Mouse (Mus musculus) monocyte, adult 5-6 weeks (primary cell): ENCODE data around the gene Foxr1. TPM values are rescaled to one million over a fixed set of nuclear protein-coding genes. Genes with fewer than 3 reads are reported as not detected.
A peak's percentile ranks its signal among the peaks of the same experiment; 100 is the strongest.
"Not testable (repeated sequence)": the region's sequence is repeated elsewhere in the genome, so short reads cannot be mapped to it uniquely, and the experiment has no call there.

Experiments used
- ATAC-seq: fragments of 153-309, 156-312 bp; replicated peaks from 2 replicates; pipeline ENCODE4 v1.8.0; 2017; ENCODE audit warnings: mild to moderate bottlenecking; ENCODE audit not compliant: low TSS enrichment, insufficient number of reproducible peaks, severe bottlenecking, poor library complexity, low FRiP score
- total RNA-seq: library from RNA; stranded (forward); fragments of 200-1000, 200-491, 200-594 nt; gene quantifications from 3 replicates; pipeline ENCODE4 v1.2.3, GENCODE M21; 2017

The Foxr1 gene
- total RNA-seq, 1 experiment from 2014 or later, result not detected

- ATAC-seq, result no peak
Observed at GRCm38 (mm10) chr9:44418519-44419385, 22.2 kb downstream of the Foxr1 start, which contains the start of gene Ccdc84. Gene Ccdc84, minus strand, starts transcription at chr9:44418569.

- peak; percentile 97 for ATAC-seq
Observed at GRCm38 (mm10) chr9:44417892-44418363, 23.0 kb downstream of the Foxr1 start.

- no peak for ATAC-seq
Observed at GRCm38 (mm10) chr9:44417156-44417891, 23.6 kb downstream of the Foxr1 start.

- ATAC-seq, result no peak
Observed at GRCm38 (mm10) chr9:44412781-44413180, 28.2 kb downstream of the Foxr1 start.

- ATAC-seq, result no peak
Observed at GRCm38 (mm10) chr9:44412306-44412705, 28.6 kb downstream of the Foxr1 start.

GRCm38 (mm10) chr9:44411601-44412130, 29.3 kb downstream of the Foxr1 start:
- no peak for ATAC-seq

GRCm38 (mm10) chr9:44410647-44411336, 30.1 kb downstream of the Foxr1 start:
- ATAC-seq, result no peak

- ATAC-seq, result not testable (repeated sequence)
Observed at GRCm38 (mm10) chr9:44408693-44409092, 32.2 kb downstream of the Foxr1 start.

- ATAC-seq, result no peak
Observed at GRCm38 (mm10) chr9:44407752-44408097, 33.2 kb downstream of the Foxr1 start.

GRCm38 (mm10) chr9:44406906-44407751, 33.8 kb downstream of the Foxr1 start, which contains the start of the genes Rps25 and Trappc4:
Gene Rps25, plus strand, starts transcription at chr9:44407139.
Gene Trappc4, minus strand, starts transcription at chr9:44407600.
- ATAC-seq, result peak; percentile 91

- ATAC-seq, result no peak
Observed at GRCm38 (mm10) chr9:44405011-44405410, 35.9 kb downstream of the Foxr1 start.

- no peak for ATAC-seq
Observed at GRCm38 (mm10) chr9:44401081-44401480, 39.9 kb downstream of the Foxr1 start.

- ATAC-seq, result no peak
Observed at GRCm38 (mm10) chr9:44399795-44400114, 41.2 kb downstream of the Foxr1 start.

GRCm38 (mm10) chr9:44399114-44399794, 41.7 kb downstream of the Foxr1 start:
- no peak for ATAC-seq

GRCm38 (mm10) chr9:44398551-44398950, 42.4 kb downstream of the Foxr1 start:
- no peak for ATAC-seq

GRCm38 (mm10) chr9:44398087-44398486, 42.8 kb downstream of the Foxr1 start:
- ATAC-seq, result no peak

- peak; percentile 98 for ATAC-seq
Observed at GRCm38 (mm10) chr9:44396684-44397411, 44.1 kb downstream of the Foxr1 start, which contains the start of gene Slc37a4. Gene Slc37a4, plus strand, starts transcription at chr9:44396852.
